Mouse (Mus musculus) hindbrain, embryonic 10.5 days (tissue): ENCODE results near the gene Psmd7. TPM values are rescaled to one million over a fixed set of nuclear protein-coding genes. Genes with fewer than 3 reads are reported as not detected.

ENCODE experiments used
- DNase-seq: peaks from one replicate; pipeline ENCODE4 v3.0.0-alpha.2; 2017; ENCODE audit warnings: low spot score
- H3K27ac ChIP-seq: fragments of 300-500 bp; sonication (generic); 2 replicates; pipeline ENCODE4 v1.5.1; 2016; ENCODE audit warnings: mild to moderate bottlenecking, moderate library complexity
- H3K27me3 ChIP-seq: fragments of 300-500 bp; sonication (generic); 2 replicates; pipeline ENCODE4 v1.6.1; 2016; ENCODE audit warnings: mild to moderate bottlenecking; ENCODE audit not compliant: poor library complexity, insufficient read depth, severe bottlenecking
- H3K36me3 ChIP-seq: fragments of 300-500 bp; sonication (generic); 2 replicates; pipeline ENCODE4 v1.6.1; 2016; ENCODE audit warnings: mild to moderate bottlenecking, moderate library complexity
- H3K4me1 ChIP-seq: fragments of 300-500 bp; sonication (generic); replicated peaks from 2 replicates; pipeline ENCODE4 v1.6.1; 2016; ENCODE audit warnings: mild to moderate bottlenecking
- H3K4me3 ChIP-seq: fragments of 300-500 bp; sonication (generic); 2 replicates; pipeline ENCODE4 v1.5.1; 2016; ENCODE audit warnings: mild to moderate bottlenecking, moderate library complexity
- H3K9me3 ChIP-seq: fragments of 300-500 bp; sonication (generic); 2 replicates; pipeline ENCODE4 v1.6.1; 2016; ENCODE audit warnings: mild to moderate bottlenecking, moderate library complexity
- WGBS: fragments of 180-500 bp; shearing (Covaris S2); methylation state at CpG from one replicate; pipeline ENCODE4 v1.1.7; 2016; 5-methylcytosine and 5-hydroxymethylcytosine counted together
- polyA plus RNA-seq: library from polyadenylated mRNA; unstranded; fragments of >200 nt; fragmentation: Nextera tagmentation; extraction: Ambion mirVana; gene quantifications from 2 replicates; pipeline ENCODE4 v1.2.1, GENCODE M21; 2016

Psmd7 gene
- polyA plus RNA-seq, 1 experiment from 2014 or later, result 312 TPM

GRCm38 (mm10) chr8:107572497-107572896 is 15.8 kb downstream of the Psmd7 start:
- H3K4me1 ChIP-seq, result peaks cover 5% of the 10 kb centered on the region
- DNase-seq, result peak; percentile 74
- no peak overlapping the region for H3K4me3 ChIP-seq
- 59% methylated on average over 4 of the region's 4 CpGs for WGBS
- H3K9me3 ChIP-seq, result no peaks in the 10 kb centered on the region
- no peaks in the 10 kb centered on the region for H3K36me3 ChIP-seq
- H3K27me3 ChIP-seq, result no peaks in the 10 kb centered on the region
- H3K27ac ChIP-seq, result no peak overlapping the region

GRCm38 (mm10) chr8:107571486-107572135 is 16.7 kb downstream of the Psmd7 start:
- no peaks in the 10 kb centered on the region for H3K9me3 ChIP-seq
- no peak for DNase-seq
- H3K4me1 ChIP-seq, result peaks cover 4% of the 10 kb centered on the region
- no peaks in the 10 kb centered on the region for H3K36me3 ChIP-seq
- no peak overlapping the region for H3K27ac ChIP-seq
- no peaks in the 10 kb centered on the region for H3K27me3 ChIP-seq
- no peak overlapping the region for H3K4me3 ChIP-seq
- 89% methylated on average over 7 of the region's 7 CpGs for WGBS

- no peak overlapping the region for H3K4me3 ChIP-seq
- no peaks in the 10 kb centered on the region for H3K4me1 ChIP-seq
- H3K9me3 ChIP-seq, result no peaks in the 10 kb centered on the region
- H3K27ac ChIP-seq, result no peak overlapping the region
- no peaks in the 10 kb centered on the region for H3K36me3 ChIP-seq
- DNase-seq, result no peak
- no peaks in the 10 kb centered on the region for H3K27me3 ChIP-seq
- WGBS, result 89% methylated on average over 2 of the region's 2 CpGs
Measured at GRCm38 (mm10) chr8:107571046-107571445, 17.2 kb downstream of the Psmd7 start.

GRCm38 (mm10) chr8:107562164-107562563 is 26.1 kb downstream of the Psmd7 start:
- peaks cover 23% of the 10 kb centered on the region for H3K4me1 ChIP-seq
- no peak overlapping the region for H3K27ac ChIP-seq
- H3K4me3 ChIP-seq, result no peak overlapping the region
- no peaks in the 10 kb centered on the region for H3K9me3 ChIP-seq
- 82% methylated on average over 9 of the region's 9 CpGs for WGBS
- H3K27me3 ChIP-seq, result no peaks in the 10 kb centered on the region
- H3K36me3 ChIP-seq, result peaks cover 15% of the 10 kb centered on the region
- DNase-seq, result no peak

- WGBS, result 63% methylated on average over 16 of the region's 16 CpGs
- 0 out of 2 replicates have a peak overlapping the region, but pooled peaks have one; percentile 18 for H3K27ac ChIP-seq
Measured at GRCm38 (mm10) chr8:107560820-107561536, 27.3 kb downstream of the Psmd7 start.

GRCm38 (mm10) chr8:107556511-107556936 is 31.7 kb downstream of the Psmd7 start:
- Histone ChIP-seq H3K9me3 (no peaks in the 10 kb centered on the region), H3K36me3 (peaks cover 64% of the 10 kb centered on the region), H3K4me3 (no peak overlapping the region), H3K4me1 (peaks cover 44% of the 10 kb centered on the region), H3K27me3 (no peaks in the 10 kb centered on the region), H3K27ac (peak overlapping the region; percentile 30)
- 39% methylated on average over 12 of the region's 12 CpGs for WGBS
- no peak for DNase-seq

More at GRCm38 (mm10) chr8:107560820-107561536, 27.3 kb downstream of the Psmd7 start:
- DNase-seq, result no peak
- Histone ChIP-seq H3K27me3 (no peaks in the 10 kb centered on the region), H3K4me3 (no peak overlapping the region), H3K36me3 (peaks cover 24% of the 10 kb centered on the region), H3K4me1 (peaks cover 34% of the 10 kb centered on the region), H3K9me3 (no peaks in the 10 kb centered on the region)

- peaks cover 76% of the 10 kb centered on the region for H3K36me3 ChIP-seq
- no peak overlapping the region for H3K27ac ChIP-seq
- H3K9me3 ChIP-seq, result no peaks in the 10 kb centered on the region
- H3K4me1 ChIP-seq, result peaks cover 31% of the 10 kb centered on the region
- no peak overlapping the region for H3K4me3 ChIP-seq
- 93% methylated on average over 10 of the region's 10 CpGs for WGBS
- DNase-seq, result no peak
- no peaks in the 10 kb centered on the region for H3K27me3 ChIP-seq
Measured at GRCm38 (mm10) chr8:107555231-107555630, 33.0 kb downstream of the Psmd7 start.

GRCm38 (mm10) chr8:107552234-107552633 is 36.0 kb downstream of the Psmd7 start:
- H3K4me1 ChIP-seq, result peaks cover 27% of the 10 kb centered on the region
- no peaks in the 10 kb centered on the region for H3K9me3 ChIP-seq
- WGBS, result 46% methylated on average over 6 of the region's 6 CpGs
- H3K27ac ChIP-seq, result peak overlapping the region; percentile 40; the same call in 1 of the 2 replicates
- no peak overlapping the region for H3K4me3 ChIP-seq
- H3K36me3 ChIP-seq, result peaks cover 91% of the 10 kb centered on the region
- H3K27me3 ChIP-seq, result no peaks in the 10 kb centered on the region
- no peak for DNase-seq

GRCm38 (mm10) chr8:107546817-107547216 is 41.4 kb downstream of the Psmd7 start:
- Histone ChIP-seq H3K4me3 (no peak overlapping the region), H3K9me3 (no peaks in the 10 kb centered on the region), H3K27ac (no peak overlapping the region; the same call in 1 of the 2 replicates), H3K27me3 (no peaks in the 10 kb centered on the region), H3K36me3 (peaks cover 65% of the 10 kb centered on the region), H3K4me1 (peaks cover 32% of the 10 kb centered on the region)
- 87% methylated on average over 8 of the region's 8 CpGs for whole genome bisulfite sequencing
- no peak for DNase-seq

- H3K4me3 ChIP-seq, result no peak overlapping the region
- no peak overlapping the region for H3K27ac ChIP-seq
- H3K4me1 ChIP-seq, result peaks cover 32% of the 10 kb centered on the region
- H3K36me3 ChIP-seq, result peaks cover 66% of the 10 kb centered on the region
- H3K9me3 ChIP-seq, result no peaks in the 10 kb centered on the region
- no peak for DNase-seq
- H3K27me3 ChIP-seq, result no peaks in the 10 kb centered on the region
- WGBS, result 89% methylated on average over 4 of the region's 4 CpGs
Measured at GRCm38 (mm10) chr8:107546154-107546553, 42.1 kb downstream of the Psmd7 start.

- H3K27me3 ChIP-seq, result no peaks in the 10 kb centered on the region
- H3K4me3 ChIP-seq, result peak overlapping the region; percentile 21; the same call in 1 of the 2 replicates
- H3K4me1 ChIP-seq, result peaks cover 32% of the 10 kb centered on the region
- H3K9me3 ChIP-seq, result no peaks in the 10 kb centered on the region
- 91% methylated on average over 11 of the region's 11 CpGs for WGBS
- peak overlapping the region; percentile 78 for H3K27ac ChIP-seq
- H3K36me3 ChIP-seq, result peaks cover 66% of the 10 kb centered on the region
- no peak for DNase-seq
Measured at GRCm38 (mm10) chr8:107545621-107546152, 42.6 kb downstream of the Psmd7 start.

- peaks cover 65% of the 10 kb centered on the region for H3K36me3 ChIP-seq
- peak; percentile 67 for DNase-seq
- WGBS, result 52% methylated on average over 10 of the region's 10 CpGs
Measured at GRCm38 (mm10) chr8:107544651-107545174, 43.6 kb downstream of the Psmd7 start.

GRCm38 (mm10) chr8:107544211-107544610 is 44.1 kb downstream of the Psmd7 start:
- peaks cover 32% of the 10 kb centered on the region for H3K4me1 ChIP-seq
- H3K27ac ChIP-seq, result peak overlapping the region; percentile 78
- no peaks in the 10 kb centered on the region for H3K27me3 ChIP-seq
- no peak overlapping the region for H3K4me3 ChIP-seq
- peak; percentile 26 for DNase-seq
- WGBS, result 64% methylated on average over 8 of the region's 8 CpGs
- H3K9me3 ChIP-seq, result no peaks in the 10 kb centered on the region
- peaks cover 61% of the 10 kb centered on the region for H3K36me3 ChIP-seq

More at GRCm38 (mm10) chr8:107544651-107545174, 43.6 kb downstream of the Psmd7 start:
- peak overlapping the region; percentile 78 for H3K27ac ChIP-seq
- no peaks in the 10 kb centered on the region for H3K27me3 ChIP-seq
- no peaks in the 10 kb centered on the region for H3K9me3 ChIP-seq
- peaks cover 32% of the 10 kb centered on the region for H3K4me1 ChIP-seq
- H3K4me3 ChIP-seq, result 0 out of 2 replicates have a peak overlapping the region, but pooled peaks have one; percentile 21
